Mouse (Mus musculus) liver, postnatal 0 days (tissue): ENCODE data around the gene Gm49361. TPM values are rescaled to one million over a fixed set of nuclear protein-coding genes. Genes with fewer than 3 reads are reported as not detected.
"Not testable (repeated sequence)": the region's sequence is repeated elsewhere in the genome, so short reads cannot be mapped to it uniquely, and the experiment has no call there.

ENCODE experiments used
- ATAC-seq: fragments of 200-750 bp; cut with Nextera tagmentation; 2 replicates; pipeline ENCODE4 v1.8.0; 2017; ENCODE audit warnings: mild to moderate bottlenecking, moderate library complexity
- DNase-seq: peaks from one replicate; pipeline ENCODE4 v3.0.0-alpha.2; 2016
- H3K27ac ChIP-seq: fragments of 300-500 bp; sonication (generic); 2 replicates; pipeline ENCODE4 v1.5.1; 2014; ENCODE audit warnings: antibody characterized with exemption, moderate library complexity, mild to moderate bottlenecking, low read depth
- H3K27me3 ChIP-seq: fragments of 300-500 bp; sonication (generic); 2 replicates; pipeline ENCODE4 v1.6.1; 2014; ENCODE audit warnings: low read length, control low read depth, mixed read lengths; ENCODE audit not compliant: insufficient read depth
- H3K36me3 ChIP-seq: fragments of 300-500 bp; sonication (generic); replicated peaks from 2 replicates; pipeline ENCODE4 v1.6.1; 2014; ENCODE audit warnings: mild to moderate bottlenecking, control low read depth, low read length, moderate library complexity, mixed read lengths; ENCODE audit not compliant: insufficient read depth
- H3K4me1 ChIP-seq: fragments of 300-500 bp; sonication (generic); 2 replicates; pipeline ENCODE4 v1.6.1; 2014; ENCODE audit warnings: antibody characterized with exemption, mild to moderate bottlenecking, control low read depth; ENCODE audit not compliant: insufficient read depth
- H3K4me2 ChIP-seq: fragments of 300-500 bp; sonication (generic); 2 replicates; pipeline ENCODE4 v1.6.1; 2014; ENCODE audit warnings: low read depth, mild to moderate bottlenecking, low read length, moderate library complexity, mixed read lengths
- H3K4me3 ChIP-seq: fragments of 300-500 bp; sonication (generic); 2 replicates; pipeline ENCODE4 v1.5.1; 2014; ENCODE audit warnings: low read depth, low read length
- H3K9ac ChIP-seq: fragments of 300-500 bp; sonication (generic); replicated peaks from 2 replicates; pipeline ENCODE4 v1.6.1; 2014; ENCODE audit warnings: mild to moderate bottlenecking, moderate library complexity
- H3K9me3 ChIP-seq: fragments of 300-500 bp; sonication (generic); 2 replicates; pipeline ENCODE4 v1.6.1; 2016; ENCODE audit warnings: mild to moderate bottlenecking, control low read depth, low read length, mixed read lengths
- CTCF ChIP-seq: sonication (generic); IDR thresholded peaks from 2 replicates; pipeline ENCODE4 v1.5.1; 2016; ENCODE audit warnings: antibody characterized with exemption, low read depth
- EP300 ChIP-seq: IDR thresholded peaks from 2 replicates; pipeline ENCODE4 v1.6.1; 2016; ENCODE audit warnings: antibody characterized with exemption, low read depth, mild to moderate bottlenecking
- WGBS: fragments of 180-500 bp; shearing (Covaris S2); extraction: QIAGEN DNeasy Blood & Tissue Kit; methylation state at CpG from one replicate; pipeline ENCODE4 v1.1.7; 2014; ENCODE audit not compliant: insufficient replicate concordance; 5-methylcytosine and 5-hydroxymethylcytosine counted together
- polyA plus RNA-seq: library from polyadenylated mRNA; unstranded; fragments of >200 nt; fragmentation: Nextera tagmentation; extraction: Ambion mirVana; gene quantifications from 2 replicates; pipeline ENCODE4 v1.2.1, GENCODE M21; 2015

The Gm49361 gene
- polyA plus RNA-seq, 1 experiment from 2014 or later, result not detected

GRCm38 (mm10) chr14:57690681-57691080 is 55.2 kb downstream of the Gm49361 start:
- peaks cover 8% of the 10 kb centered on the region for H3K4me1 ChIP-seq
- H3K4me3 ChIP-seq, result no peak overlapping the region
- DNase-seq (no peak), ATAC-seq (no peak)
- no peak overlapping the region for H3K9ac ChIP-seq
- H3K27ac ChIP-seq, result no peak overlapping the region
- H3K36me3 ChIP-seq, result peaks cover 50% of the 10 kb centered on the region
- no peak overlapping the region for H3K4me2 ChIP-seq
- TF ChIP-seq CTCF (no peak), EP300 (no peak)
- H3K27me3 ChIP-seq, result no peaks in the 10 kb centered on the region
- no peaks in the 10 kb centered on the region for H3K9me3 ChIP-seq
- WGBS, result 72% methylated on average over 8 of the region's 8 CpGs

GRCm38 (mm10) chr14:57688066-57688465 is 57.8 kb downstream of the Gm49361 start:
- H3K4me1 ChIP-seq, H3K4me2 ChIP-seq, DNase-seq, H3K27ac ChIP-seq, H3K9ac ChIP-seq, ATAC-seq, H3K4me3 ChIP-seq, H3K27me3 ChIP-seq, H3K9me3 ChIP-seq: not testable (repeated sequence)
- peaks cover 28% of the 10 kb centered on the region for H3K36me3 ChIP-seq
- 90% methylated on average over 7 of the region's 7 CpGs for WGBS

- Histone ChIP-seq H3K4me3 (no peak overlapping the region), H3K9ac (no peak overlapping the region), H3K27ac (no peak overlapping the region), H3K27me3 (no peaks in the 10 kb centered on the region), H3K4me1 (peaks cover 6% of the 10 kb centered on the region), H3K9me3 (no peaks in the 10 kb centered on the region), H3K4me2 (no peak overlapping the region), H3K36me3 (peaks cover 23% of the 10 kb centered on the region)
- WGBS, result 80% methylated on average over 5 of the region's 5 CpGs
- TF ChIP-seq CTCF (no peak), EP300 (no peak)
- ATAC-seq, result no peak
- DNase-seq, result no peak
Measured at GRCm38 (mm10) chr14:57687441-57687840, 58.5 kb downstream of the Gm49361 start.

DNA sequence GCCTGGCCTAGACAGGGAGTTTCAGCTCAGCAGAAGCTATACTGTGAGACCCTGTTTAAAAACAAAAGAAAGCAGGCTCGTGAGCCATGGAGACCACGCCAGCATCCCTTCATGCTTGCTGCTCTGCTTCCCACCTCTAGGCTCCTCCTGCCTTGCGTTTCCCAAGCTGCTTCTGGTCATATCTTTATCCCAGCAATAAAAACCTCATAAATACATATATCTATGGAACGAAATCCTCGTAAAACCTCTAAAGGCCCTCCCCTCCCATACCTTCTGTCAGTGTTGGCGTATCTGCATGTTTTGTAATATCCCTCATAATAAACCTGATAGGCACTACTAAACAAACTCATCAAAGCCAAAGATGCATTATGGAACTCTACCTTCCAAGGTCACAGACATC is 59.3 kb downstream of the Gm49361 start:
- H3K27ac ChIP-seq, result no peak overlapping the region
- peaks cover under 1% of the 10 kb centered on the region; the same call in 1 of the 2 replicates for H3K4me1 ChIP-seq
- DNase-seq (no peak), ATAC-seq (no peak)
- no peaks in the 10 kb centered on the region for H3K27me3 ChIP-seq
- no peaks in the 10 kb centered on the region for H3K9me3 ChIP-seq
- WGBS, result 88% methylated on average over 6 of the region's 6 CpGs
- no peak overlapping the region for H3K4me2 ChIP-seq
- peaks cover 18% of the 10 kb centered on the region for H3K36me3 ChIP-seq
- TF ChIP-seq EP300 (no peak), CTCF (no peak)
- H3K9ac ChIP-seq, result no peak overlapping the region
- H3K4me3 ChIP-seq, result no peak overlapping the region

DNA sequence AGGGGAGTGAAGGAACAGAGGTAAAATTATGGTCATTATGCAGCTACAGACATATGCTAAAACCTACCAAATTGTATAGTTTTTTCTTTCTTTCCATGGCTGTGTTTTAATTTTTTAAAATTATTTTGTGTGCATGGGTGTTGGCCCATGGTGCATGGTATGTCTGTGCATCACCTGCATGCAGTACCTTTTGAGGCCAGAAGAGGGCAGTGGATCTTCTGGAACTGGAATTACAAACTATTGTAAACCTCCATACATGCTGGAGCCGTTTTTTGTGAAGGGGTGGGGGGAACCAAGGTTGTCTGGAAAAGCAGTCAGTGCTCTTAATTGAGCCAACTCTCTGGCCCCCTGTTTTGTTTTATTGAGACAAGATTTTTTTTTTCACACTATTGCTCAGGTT is 61.3 kb downstream of the Gm49361 start:
- DNase-seq (peak; percentile 79), ATAC-seq (peak; percentile 54; the same call in 1 of the 2 replicates)
- H3K27ac ChIP-seq, result no peak overlapping the region
- H3K4me2 ChIP-seq, result no peak overlapping the region
- no peaks in the 10 kb centered on the region for H3K9me3 ChIP-seq
- WGBS, result 14% methylated on average over 1 of the region's 1 CpGs
- H3K9ac ChIP-seq, result no peak overlapping the region
- H3K4me3 ChIP-seq, result no peak overlapping the region
- 0 out of 2 replicates have a peak, but pooled peaks cover 6% of the 10 kb centered on the region for H3K36me3 ChIP-seq
- H3K27me3 ChIP-seq, result no peaks in the 10 kb centered on the region
- H3K4me1 ChIP-seq, result no peaks in the 10 kb centered on the region
- peak; percentile 92 for TF ChIP-seq CTCF
- TF ChIP-seq EP300, result no peak

DNA sequence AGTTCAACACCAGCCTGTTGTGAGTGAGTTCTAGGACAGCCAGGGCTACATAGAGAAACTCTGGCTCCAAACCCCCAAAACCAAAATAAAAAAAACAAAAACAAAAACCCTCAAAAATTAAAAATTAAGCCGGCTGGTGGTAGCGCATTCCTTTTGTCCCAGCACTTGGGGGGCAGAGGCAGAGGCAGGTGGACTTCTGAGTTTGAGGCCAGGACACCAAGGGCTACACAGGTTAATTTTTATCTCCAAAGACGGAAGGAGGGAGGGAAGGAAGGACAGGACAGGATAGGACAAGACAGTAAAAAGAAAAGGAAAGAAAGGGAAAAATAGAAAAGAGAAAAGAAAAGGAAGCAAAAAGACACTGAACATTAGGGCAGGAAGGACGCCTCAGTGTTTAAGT is 63.2 kb downstream of the Gm49361 start:
- no peak for DNase-seq
- Histone ChIP-seq H3K4me1 (no peaks in the 10 kb centered on the region), H3K27me3 (no peaks in the 10 kb centered on the region), H3K9me3 (no peaks in the 10 kb centered on the region), H3K27ac (no peak overlapping the region), H3K4me3 (no peak overlapping the region), H3K9ac (no peak overlapping the region), H3K4me2 (no peak overlapping the region), H3K36me3 (no peaks in the 10 kb centered on the region)
- no peak for TF ChIP-seq CTCF
- no peak for TF ChIP-seq EP300
- no peak for ATAC-seq
- WGBS, result 77% methylated on average over 4 of the region's 4 CpGs

DNA sequence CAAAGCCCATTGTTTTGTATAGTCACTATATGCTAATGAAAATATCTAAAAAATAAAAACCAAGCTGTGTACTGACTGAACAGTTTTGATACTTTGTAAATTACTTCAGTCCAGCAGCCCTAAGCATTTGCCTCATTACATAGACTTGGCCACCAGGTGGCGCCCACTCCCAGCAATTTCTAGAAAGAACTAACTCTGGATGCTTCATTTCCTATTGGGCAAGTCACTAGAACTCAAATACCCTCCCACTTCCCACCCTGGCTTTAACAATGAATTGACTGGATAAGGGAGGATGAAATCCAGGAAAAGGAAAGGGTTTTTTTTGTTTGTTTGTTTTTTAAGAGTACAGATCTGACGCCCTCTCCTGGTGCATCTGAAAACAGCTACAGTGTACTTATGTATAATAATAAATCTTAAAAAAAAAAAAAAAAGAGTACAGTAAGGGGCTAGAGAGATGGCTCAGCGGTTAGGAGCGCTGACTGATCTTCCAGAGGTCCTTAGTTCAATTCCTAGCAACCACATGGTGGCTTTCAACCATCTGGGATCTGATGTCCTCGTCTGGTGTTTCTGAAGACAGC is 65.9 kb downstream of the Gm49361 start:
- no peak overlapping the region for H3K9ac ChIP-seq
- no peak overlapping the region for H3K4me2 ChIP-seq
- 36% methylated on average over 5 of the region's 5 CpGs for WGBS
- H3K4me1 ChIP-seq, result no peaks in the 10 kb centered on the region
- TF ChIP-seq EP300 (no peak), CTCF (peak; percentile 92)
- H3K4me3 ChIP-seq, result no peak overlapping the region
- no peaks in the 10 kb centered on the region for H3K9me3 ChIP-seq
- H3K27me3 ChIP-seq, result no peaks in the 10 kb centered on the region
- H3K36me3 ChIP-seq, result no peaks in the 10 kb centered on the region
- peak; percentile 87 for DNase-seq
- H3K27ac ChIP-seq, result no peak overlapping the region
- ATAC-seq, result peak; percentile 55
